Mouse (Mus musculus) lung, postnatal 36 days (tissue): ENCODE data around the gene Lrpap1.

ENCODE experiments used
- DNase-seq: peaks from one replicate; pipeline ENCODE4 v3.0.0; 2022; ENCODE audit warnings: mixed read lengths

Gene Lrpap1

GRCm38 (mm10) chr5:35104960-35105921, at the start of gene Lrpap1:
Lrpap1 (minus strand) TSS chr5:35105766.
- DNase-seq: peak; percentile 90

- no peak for DNase-seq
These were observed 44.4 kb upstream of the Lrpap1 start for GRCm38 (mm10) chr5:35149939-35150338.

GRCm38 (mm10) chr5:35149526-35149925, 44.0 kb upstream of the Lrpap1 start:
- no peak for DNase-seq

- no peak for DNase-seq
These were observed 42.6 kb upstream of the Lrpap1 start for GRCm38 (mm10) chr5:35147963-35148767.

GRCm38 (mm10) chr5:35147155-35147962, 41.8 kb upstream of the Lrpap1 start:
- no peak for DNase-seq

GRCm38 (mm10) chr5:35146747-35147146, 41.2 kb upstream of the Lrpap1 start:
- DNase-seq: no peak

GRCm38 (mm10) chr5:35144716-35145115, 39.1 kb upstream of the Lrpap1 start:
- no peak for DNase-seq

GRCm38 (mm10) chr5:35143460-35144245, 38.1 kb upstream of the Lrpap1 start:
- no peak for DNase-seq

GRCm38 (mm10) chr5:35142910-35143309, 37.3 kb upstream of the Lrpap1 start:
- no peak for DNase-seq

- DNase-seq: no peak
These were observed 35.8 kb upstream of the Lrpap1 start for GRCm38 (mm10) chr5:35141316-35141715.

- DNase-seq: peak; percentile 74
These were observed 32.6 kb upstream of the Lrpap1 start for GRCm38 (mm10) chr5:35138183-35138611.

- DNase-seq: no peak
These were observed 32.1 kb upstream of the Lrpap1 start for GRCm38 (mm10) chr5:35137510-35138182.

- DNase-seq: peak; percentile 76
These were observed 30.3 kb upstream of the Lrpap1 start for GRCm38 (mm10) chr5:35135903-35136302.

- DNase-seq: no peak
These were observed 28.7 kb upstream of the Lrpap1 start for GRCm38 (mm10) chr5:35134286-35134685.

GRCm38 (mm10) chr5:35133468-35133867, 27.9 kb upstream of the Lrpap1 start:
- no peak for DNase-seq

- DNase-seq: no peak
These were observed 26.9 kb upstream of the Lrpap1 start for GRCm38 (mm10) chr5:35132278-35132980.

GRCm38 (mm10) chr5:35131773-35132172, 26.2 kb upstream of the Lrpap1 start:
- peak; percentile 92 for DNase-seq

GRCm38 (mm10) chr5:35131237-35131636, 25.7 kb upstream of the Lrpap1 start:
- no peak for DNase-seq

- DNase-seq: no peak
These were observed 24.2 kb upstream of the Lrpap1 start for GRCm38 (mm10) chr5:35129767-35130191.

GRCm38 (mm10) chr5:35129208-35129607, 23.6 kb upstream of the Lrpap1 start:
- DNase-seq: no peak

- no peak for DNase-seq
These were observed 14.5 kb upstream of the Lrpap1 start for GRCm38 (mm10) chr5:35120024-35120423.
